Comparison of ENCODE assay signal across 9 mouse cellular contexts in genomic region chr4:100886743-100887416, GRCm38 (mm10).
DNase-seq lines count a peak whose midpoint lies in the region; ATAC-seq and TF ChIP-seq lines count a peak whose summit lies in the region.
"Had no signal": no experiment of that assay in that cellular context is flagged by ENCODE, and none has a peak within 500 bp of the region (broad histone marks: within the 10 kb centered on the region; RNA-seq: fewer than 3 reads in every experiment).

No protein-coding gene starts in this region.

- no peaks in the 10 kb centered on the region for H3K9me3 ChIP-seq in heart, postnatal 0 days (replicated peaks; ENCODE audit: control insufficient read depth, low read length)
- H3K9me3 ChIP-seq in forebrain, embryonic 12.5 days: no peaks in the 10 kb centered on the region
- H3K9me3 ChIP-seq in limb, embryonic 14.5 days (ENCODE audit: control insufficient read depth, low read length): no peaks in the 10 kb centered on the region

- no peak for TF ChIP-seq POLR2A in limb, embryonic 14.5 days (IDR thresholded peaks at IDR 0.05; ENCODE audit: borderline replicate concordance, extremely low read depth, insufficient read depth, insufficient read length)

- no peak overlapping the region for H3K4me2 ChIP-seq in heart, postnatal 0 days (ENCODE audit: low read depth, low read length)
- 0 out of 2 replicates have a peak overlapping the region, but pooled peaks have one; percentile 32 for H3K4me2 ChIP-seq in forebrain, embryonic 12.5 days
- peak overlapping the region; percentile 36; the same call in 1 of the 2 replicates for H3K4me2 ChIP-seq in limb, embryonic 14.5 days (replicated peaks; ENCODE audit: low read depth, low read length, severe bottlenecking)

- no peaks in the 10 kb centered on the region for H3K36me3 ChIP-seq in heart, postnatal 0 days (replicated peaks; ENCODE audit: control insufficient read depth, insufficient read depth, low read length)
- no peaks in the 10 kb centered on the region; the same call in 1 of the 2 replicates for H3K36me3 ChIP-seq in forebrain, embryonic 12.5 days (replicated peaks)
- H3K36me3 ChIP-seq in limb, embryonic 14.5 days (ENCODE audit: control insufficient read depth, insufficient read depth, low read length): no peaks in the 10 kb centered on the region

- 59% methylated on average over 8 of the region's 8 CpGs for WGBS in heart, postnatal 0 days
- 77% methylated on average over 8 of the region's 8 CpGs for WGBS in forebrain, embryonic 12.5 days
- WGBS in limb, embryonic 14.5 days: 74% methylated on average over 8 of the region's 8 CpGs

- TF ChIP-seq EP300 in heart, postnatal 0 days (IDR thresholded peaks at IDR 0.05; ENCODE audit: low read depth): no peak

- no peak for ATAC-seq in heart, postnatal 0 days (ENCODE audit: insufficient read depth, low read depth)
- no peak for ATAC-seq in forebrain, embryonic 12.5 days (ENCODE audit: low FRiP score)
- no peak for ATAC-seq in limb, embryonic 14.5 days (ENCODE audit: low FRiP score, low read depth)

- H3K4me1 ChIP-seq in heart, postnatal 0 days (ENCODE audit: control insufficient read depth, insufficient read depth): peaks cover 18% of the 10 kb centered on the region; the same call in 1 of the 2 replicates
- peaks cover 55% of the 10 kb centered on the region for H3K4me1 ChIP-seq in forebrain, embryonic 12.5 days
- peaks cover 30% of the 10 kb centered on the region for H3K4me1 ChIP-seq in limb, embryonic 14.5 days (ENCODE audit: control insufficient read depth, insufficient read depth, low read length)

- TF ChIP-seq CTCF in heart, postnatal 0 days (IDR thresholded peaks at IDR 0.05; ENCODE audit: low read depth): no peak

- H3K4me3 ChIP-seq in heart, postnatal 0 days (ENCODE audit: low read depth, low read length): no peak overlapping the region
- no peak overlapping the region for H3K4me3 ChIP-seq in forebrain, embryonic 12.5 days (replicated peaks)
- H3K4me3 ChIP-seq in limb, embryonic 14.5 days (replicated peaks; ENCODE audit: low read length): no peak overlapping the region

- DNase-seq in heart, postnatal 0 days (ENCODE audit: low spot score): no peak
- no peak for DNase-seq in heart, adult 8-10 months (ENCODE audit: low spot score)
- DNase-seq in limb, embryonic 14.5 days (ENCODE audit: low spot score): no peak
- peak; percentile 4 to 12 for DNase-seq in monocyte, adult 2 months (ENCODE audit: low read depth in 1 of 2, low spot score in 2 of 2)
- no peak for DNase-seq in cerebellum, postnatal 14 days
- no peak for DNase-seq in right cerebral cortex, adult 2 months (ENCODE audit: low spot score in 2 of 2)
- DNase-seq in Muller cell, postnatal 12 days (ENCODE audit: inconsistent ontology term): no peak

- peak overlapping the region; percentile 43 for H3K9ac ChIP-seq in heart, postnatal 0 days (replicated peaks; ENCODE audit: low read depth, low read length)
- H3K9ac ChIP-seq in forebrain, embryonic 12.5 days: no peak overlapping the region
- no peak overlapping the region for H3K9ac ChIP-seq in limb, embryonic 14.5 days (ENCODE audit: low read depth, low read length, severe bottlenecking)

- no peaks in the 10 kb centered on the region for H3K27me3 ChIP-seq in heart, postnatal 0 days (ENCODE audit: control insufficient read depth, insufficient read depth, low read length)
- no peaks in the 10 kb centered on the region for H3K27me3 ChIP-seq in forebrain, embryonic 12.5 days
- no peaks in the 10 kb centered on the region for H3K27me3 ChIP-seq in limb, embryonic 14.5 days (ENCODE audit: control insufficient read depth, insufficient read depth, low read length)
- H3K27me3 ChIP-seq: CH12.LX had no signal

- H3K27ac ChIP-seq in heart, postnatal 0 days (ENCODE audit: low read depth): peak overlapping the region; percentile 73
- peak overlapping the region; percentile 75; the same call in 1 of the 2 replicates for H3K27ac ChIP-seq in forebrain, embryonic 12.5 days
- peak overlapping the region; percentile 72 for H3K27ac ChIP-seq in limb, embryonic 14.5 days (replicated peaks; ENCODE audit: low read depth, low read length)

Comparison
In these comparisons a context has a peak if more than half of its experiments do, and no peak if none do; other contexts are left out.
1. DNase-seq: peak in monocyte, adult 2 months (2 of 2); none in heart, postnatal 0 days (single experiment), heart, adult 8-10 months (single experiment), limb, embryonic 14.5 days (single experiment), cerebellum, postnatal 14 days (0 of 2), right cerebral cortex, adult 2 months (0 of 2) and Muller cell, postnatal 12 days (single experiment).
2. Peak in every context shown above with its lines, with median percentiles within 50 percentile points of each other: H3K27ac ChIP-seq.